Mouse (Mus musculus): ENCODE results near the gene Stx11. TPM values are rescaled to one million over a fixed set of nuclear protein-coding genes. Genes with fewer than 3 reads are reported as not detected.
"Not testable (repeated sequence)": the region's sequence is repeated elsewhere in the genome, so short reads cannot be mapped to it uniquely, and the experiment has no call there.

The Stx11 gene
- polyA plus RNA-seq, 1 experiment from 2014 or later: 1.3 TPM

GRCm38 (mm10) chr10:12977787-12978212 lies 13.7 kb upstream of the Stx11 start:
- no peak for DNase-seq (ENCODE audit: low spot score)
- Histone ChIP-seq H3K36me3 (no peaks in the 10 kb centered on the region), H3K4me3 (no peak overlapping the region), H3K4me1 (no peaks in the 10 kb centered on the region), H3K9me3 (replicated peaks) (no peaks in the 10 kb centered on the region), H3K27me3 (ENCODE audit: low read depth, poor library complexity, severe bottlenecking) (no peaks in the 10 kb centered on the region), H3K27ac (replicated peaks) (no peak overlapping the region)
- WGBS: 85% methylated on average over 9 of the region's 9 CpGs

- no peak overlapping the region for H3K4me3 ChIP-seq
- H3K27me3 ChIP-seq (ENCODE audit: low read depth, poor library complexity, severe bottlenecking): no peaks in the 10 kb centered on the region
- H3K4me1 ChIP-seq: no peaks in the 10 kb centered on the region
- DNase-seq (ENCODE audit: low spot score): no peak
- no peak overlapping the region for H3K27ac ChIP-seq (replicated peaks)
- H3K36me3 ChIP-seq: no peaks in the 10 kb centered on the region
- no peaks in the 10 kb centered on the region for H3K9me3 ChIP-seq (replicated peaks)
- WGBS: 95% methylated on average over 7 of the region's 7 CpGs
Measured at GRCm38 (mm10) chr10:12976552-12976951, 12.5 kb upstream of the Stx11 start.

- DNase-seq (ENCODE audit: low spot score): no peak
- Histone ChIP-seq H3K9me3 (replicated peaks) (no peaks in the 10 kb centered on the region), H3K4me1 (no peaks in the 10 kb centered on the region), H3K36me3 (no peaks in the 10 kb centered on the region), H3K27ac (replicated peaks) (no peak overlapping the region), H3K27me3 (ENCODE audit: low read depth, poor library complexity, severe bottlenecking) (no peaks in the 10 kb centered on the region), H3K4me3 (no peak overlapping the region)
- WGBS: 90% methylated on average over 7 of the region's 7 CpGs
Measured at GRCm38 (mm10) chr10:12975957-12976356, 11.9 kb upstream of the Stx11 start.

GRCm38 (mm10) chr10:12975461-12975860 lies 11.4 kb upstream of the Stx11 start:
- H3K27ac ChIP-seq (replicated peaks): no peak overlapping the region
- no peaks in the 10 kb centered on the region for H3K4me1 ChIP-seq
- H3K9me3 ChIP-seq (replicated peaks): no peaks in the 10 kb centered on the region
- 90% methylated on average over 3 of the region's 3 CpGs for WGBS
- H3K27me3 ChIP-seq (ENCODE audit: low read depth, poor library complexity, severe bottlenecking): no peaks in the 10 kb centered on the region
- DNase-seq (ENCODE audit: low spot score): no peak
- no peak overlapping the region for H3K4me3 ChIP-seq
- H3K36me3 ChIP-seq: no peaks in the 10 kb centered on the region

GRCm38 (mm10) chr10:12974572-12974971 lies 10.5 kb upstream of the Stx11 start:
- WGBS: 91% methylated on average over 6 of the region's 6 CpGs
- H3K27me3 ChIP-seq (ENCODE audit: low read depth, poor library complexity, severe bottlenecking): no peaks in the 10 kb centered on the region
- H3K27ac ChIP-seq (replicated peaks): no peak overlapping the region
- H3K9me3 ChIP-seq (replicated peaks): no peaks in the 10 kb centered on the region
- no peak for DNase-seq (ENCODE audit: low spot score)
- no peaks in the 10 kb centered on the region for H3K4me1 ChIP-seq
- H3K4me3 ChIP-seq: no peak overlapping the region
- H3K36me3 ChIP-seq: no peaks in the 10 kb centered on the region

GRCm38 (mm10) chr10:12965669-12966180 lies 1.6 kb upstream of the Stx11 start:
- Histone ChIP-seq H3K36me3 (no peaks in the 10 kb centered on the region), H3K4me1 (peaks cover 14% of the 10 kb centered on the region; the same call in 1 of the 2 replicates), H3K27me3 (ENCODE audit: low read depth, poor library complexity, severe bottlenecking) (peaks cover 42% of the 10 kb centered on the region), H3K9me3 (replicated peaks) (no peaks in the 10 kb centered on the region), H3K4me3 (no peak overlapping the region), H3K27ac (replicated peaks) (no peak overlapping the region)
- no peak for DNase-seq (ENCODE audit: low spot score)
- 78% methylated on average over 5 of the region's 5 CpGs for WGBS

GRCm38 (mm10) chr10:12963362-12964147 lies 543 bp downstream of the Stx11 start:
- peak; percentile 22 for DNase-seq (ENCODE audit: low spot score)
- H3K27me3 ChIP-seq (ENCODE audit: low read depth, poor library complexity, severe bottlenecking): peaks cover 42% of the 10 kb centered on the region
- WGBS: 6% methylated on average over 29 of the region's 29 CpGs

GRCm38 (mm10) chr10:12962238-12962637 lies 1.9 kb downstream of the Stx11 start:
- Histone ChIP-seq H3K27me3 (ENCODE audit: low read depth, poor library complexity, severe bottlenecking) (peaks cover 42% of the 10 kb centered on the region), H3K4me3 (no peak overlapping the region), H3K27ac (replicated peaks) (no peak overlapping the region), H3K4me1 (peaks cover 14% of the 10 kb centered on the region; the same call in 1 of the 2 replicates), H3K9me3 (replicated peaks) (no peaks in the 10 kb centered on the region), H3K36me3 (no peaks in the 10 kb centered on the region)
- DNase-seq (ENCODE audit: low spot score): no peak

More at GRCm38 (mm10) chr10:12963362-12964147, 543 bp downstream of the Stx11 start:
- peaks cover 14% of the 10 kb centered on the region; the same call in 1 of the 2 replicates for H3K4me1 ChIP-seq
- no peaks in the 10 kb centered on the region for H3K9me3 ChIP-seq (replicated peaks)
- peak overlapping the region; percentile 85 for H3K27ac ChIP-seq (replicated peaks)
- H3K36me3 ChIP-seq: no peaks in the 10 kb centered on the region
- peak overlapping the region; percentile 82 for H3K4me3 ChIP-seq

- H3K36me3 ChIP-seq: no peaks in the 10 kb centered on the region
- peaks cover 14% of the 10 kb centered on the region; the same call in 1 of the 2 replicates for H3K4me1 ChIP-seq
- no peaks in the 10 kb centered on the region for H3K9me3 ChIP-seq (replicated peaks)
- DNase-seq (ENCODE audit: low spot score): no peak
- 90% methylated on average over 8 of the region's 8 CpGs for WGBS
- H3K27me3 ChIP-seq (ENCODE audit: low read depth, poor library complexity, severe bottlenecking): peaks cover 42% of the 10 kb centered on the region
- H3K27ac ChIP-seq (replicated peaks): no peak overlapping the region
- no peak overlapping the region for H3K4me3 ChIP-seq
Measured at GRCm38 (mm10) chr10:12961546-12961945, 2.6 kb downstream of the Stx11 start.

GRCm38 (mm10) chr10:12957271-12957670 lies 6.8 kb downstream of the Stx11 start:
- Histone ChIP-seq H3K36me3 (no peaks in the 10 kb centered on the region), H3K4me3 (no peak overlapping the region), H3K27ac (replicated peaks) (no peak overlapping the region), H3K9me3 (replicated peaks) (no peaks in the 10 kb centered on the region), H3K4me1 (no peaks in the 10 kb centered on the region), H3K27me3 (ENCODE audit: low read depth, poor library complexity, severe bottlenecking) (peaks cover 14% of the 10 kb centered on the region)
- no peak for DNase-seq (ENCODE audit: low spot score)
- 82% methylated on average over 4 of the region's 4 CpGs for WGBS

GRCm38 (mm10) chr10:12955831-12956230 lies 8.3 kb downstream of the Stx11 start:
- H3K9me3 ChIP-seq (replicated peaks): no peaks in the 10 kb centered on the region
- no peaks in the 10 kb centered on the region for H3K27me3 ChIP-seq (ENCODE audit: low read depth, poor library complexity, severe bottlenecking)
- no peak overlapping the region for H3K4me3 ChIP-seq
- no peaks in the 10 kb centered on the region for H3K4me1 ChIP-seq
- no peak overlapping the region for H3K27ac ChIP-seq (replicated peaks)
- no peak for DNase-seq (ENCODE audit: low spot score)
- H3K36me3 ChIP-seq: no peaks in the 10 kb centered on the region
- 72% methylated on average over 1 of the region's 1 CpGs for WGBS

- H3K27ac ChIP-seq (replicated peaks); H3K4me3 ChIP-seq; H3K27me3 ChIP-seq (ENCODE audit: low read depth, poor library complexity, severe bottlenecking); H3K4me1 ChIP-seq; H3K36me3 ChIP-seq; DNase-seq (ENCODE audit: low spot score); H3K9me3 ChIP-seq (replicated peaks): not testable (repeated sequence)
- WGBS: 66% methylated on average over 4 of the region's 4 CpGs
Measured at GRCm38 (mm10) chr10:12951358-12951757, 12.7 kb downstream of the Stx11 start.

GRCm38 (mm10) chr10:12949299-12949698 lies 14.8 kb downstream of the Stx11 start:
- Histone ChIP-seq H3K4me1 (no peaks in the 10 kb centered on the region), H3K9me3 (replicated peaks) (no peaks in the 10 kb centered on the region), H3K36me3 (no peaks in the 10 kb centered on the region), H3K27me3 (ENCODE audit: low read depth, poor library complexity, severe bottlenecking) (peaks cover 1% of the 10 kb centered on the region), H3K4me3 (no peak overlapping the region), H3K27ac (replicated peaks) (no peak overlapping the region)
- DNase-seq (ENCODE audit: low spot score): no peak
- WGBS: 88% methylated on average over 7 of the region's 7 CpGs
